Mouse (Mus musculus): ENCODE results near the gene Pam.

DNA sequence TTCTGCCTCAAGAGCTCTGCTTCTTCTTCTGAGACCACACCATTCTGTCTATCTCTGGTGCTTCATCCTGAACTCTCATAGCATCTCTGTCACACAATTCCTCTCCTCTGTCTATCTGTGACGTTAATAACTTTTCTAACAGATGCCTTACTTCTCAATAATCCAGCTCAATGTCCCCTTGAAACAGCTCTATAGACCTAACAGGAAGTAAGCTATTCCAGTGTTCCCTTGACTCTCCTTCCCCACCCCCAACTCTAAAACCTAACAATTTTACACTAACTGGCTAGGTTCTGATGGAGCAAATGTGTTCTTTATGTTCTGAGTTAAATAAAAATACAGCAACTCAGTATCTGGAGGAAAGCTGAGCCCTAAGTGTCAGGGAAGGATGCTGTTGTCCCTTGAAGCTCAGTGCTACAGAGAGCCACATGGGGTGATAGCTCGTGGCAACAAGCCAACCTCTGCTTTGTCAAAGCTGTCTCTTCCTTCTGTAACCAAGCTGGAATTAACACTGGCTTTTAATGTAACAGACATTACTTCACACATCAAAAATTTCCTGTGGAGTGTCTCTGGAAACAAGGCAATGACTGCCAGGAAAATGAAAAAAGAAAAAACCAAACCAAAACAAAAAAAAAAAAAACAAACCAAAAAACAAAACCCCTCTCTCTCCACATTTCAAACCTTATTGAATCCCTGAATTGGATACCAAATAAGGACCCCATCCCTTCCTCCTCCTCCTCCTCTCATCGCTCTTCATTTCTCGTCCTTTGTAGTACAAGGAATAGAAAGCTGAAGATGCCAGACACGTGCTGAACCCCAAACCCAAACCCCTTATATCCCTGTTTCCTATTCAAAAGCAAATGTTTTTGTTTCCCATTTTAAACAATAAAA lies 261.7 kb downstream of the Pam start:
- no peak for TF ChIP-seq CTCF (IDR thresholded peaks at IDR 0.05 in 2 of 3, conservative IDR thresholded peaks at IDR 0.05 in 1 of 3; ENCODE audit: control insufficient read depth in 1 of 3, insufficient read depth in 1 of 3, low read depth in 2 of 3, low read length in 3 of 3, poor library complexity in 1 of 3, severe bottlenecking in 1 of 3)
- TF ChIP-seq MAFK (IDR thresholded peaks at IDR 0.05; ENCODE audit: borderline replicate concordance, low read depth, low read length): no peak
- no peak for TF ChIP-seq ZNF384 (IDR thresholded peaks at IDR 0.05; ENCODE audit: low read depth, low read length)
- no peak for TF ChIP-seq NRF1 (IDR thresholded peaks at IDR 0.05; ENCODE audit: insufficient read depth, low read depth, low read length, poor library complexity, severe bottlenecking)
- no peak for TF ChIP-seq MAX (IDR thresholded peaks at IDR 0.05; ENCODE audit: low read length)
- TF ChIP-seq POLR2A (IDR thresholded peaks at IDR 0.05; ENCODE audit: control insufficient read depth in 1 of 2, insufficient read depth in 1 of 2, low read depth in 1 of 2, low read length in 2 of 2, poor library complexity in 1 of 2): no peak
- no peak for TF ChIP-seq GATA1 (IDR thresholded peaks at IDR 0.05; ENCODE audit: low read depth, low read length)
